Mouse (Mus musculus): ENCODE results near the gene Nectin2.
A peak's percentile ranks its signal among the peaks of the same experiment; 100 is the strongest.

DNA sequence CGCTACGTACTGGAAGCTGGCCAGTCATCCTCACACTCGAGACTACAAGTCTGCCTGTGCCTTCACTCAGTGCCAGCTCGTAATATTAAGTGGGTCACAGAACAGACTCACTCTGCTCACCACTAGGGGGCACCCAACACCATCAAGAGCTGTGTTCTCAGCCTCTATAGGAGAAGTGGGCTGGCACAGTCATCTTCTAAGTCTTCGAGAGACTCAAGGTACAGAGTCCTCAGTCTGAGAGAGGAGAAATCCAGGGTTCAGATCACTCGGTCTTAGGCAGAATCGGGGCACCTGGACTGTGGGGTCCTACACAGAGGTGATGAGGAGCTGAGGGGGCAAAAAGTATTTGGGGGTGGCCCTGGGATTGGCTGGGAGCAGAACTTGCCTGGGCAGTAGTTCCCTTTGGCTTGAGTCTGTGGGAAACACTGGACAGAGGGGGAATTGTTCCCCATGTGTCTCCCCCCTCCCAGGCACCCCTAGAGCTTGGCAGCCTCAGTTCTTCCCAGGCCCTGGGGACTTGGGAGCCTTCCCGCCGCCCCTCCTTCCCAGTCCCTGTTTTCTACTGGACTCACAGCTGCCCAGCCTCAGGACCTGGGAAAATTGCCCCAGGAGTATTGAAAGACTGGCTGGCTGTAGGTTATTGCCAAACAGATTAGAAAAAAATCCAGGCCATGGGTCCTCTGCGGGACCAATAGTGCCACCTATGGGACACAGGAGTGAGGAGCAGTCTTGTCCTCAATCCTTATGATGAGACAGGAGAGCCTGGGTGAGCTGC is 81.1 kb downstream of the Nectin2 start:
- TF ChIP-seq CTCF (IDR thresholded peaks at IDR 0.05; ENCODE audit: borderline replicate concordance, insufficient read depth, low read depth, low read length) (peak; percentile 95), POLR2A (IDR thresholded peaks at IDR 0.05; ENCODE audit: borderline replicate concordance, insufficient read depth, low read length) (no peak)

All from cerebellum, adult 2 months (tissue).